Mouse (Mus musculus) lung, adult 18-20 months (tissue): ENCODE results near the gene Pacsin3.
A peak's percentile ranks its signal among the peaks of the same experiment; 100 is the strongest.

Source experiments
- DNase-seq, 2 experiments: peaks; one replicate each; pipeline ENCODE4 v3.0.0; 2022; ENCODE audit warnings: mixed read lengths in 2 of 2

Gene Pacsin3

DNA sequence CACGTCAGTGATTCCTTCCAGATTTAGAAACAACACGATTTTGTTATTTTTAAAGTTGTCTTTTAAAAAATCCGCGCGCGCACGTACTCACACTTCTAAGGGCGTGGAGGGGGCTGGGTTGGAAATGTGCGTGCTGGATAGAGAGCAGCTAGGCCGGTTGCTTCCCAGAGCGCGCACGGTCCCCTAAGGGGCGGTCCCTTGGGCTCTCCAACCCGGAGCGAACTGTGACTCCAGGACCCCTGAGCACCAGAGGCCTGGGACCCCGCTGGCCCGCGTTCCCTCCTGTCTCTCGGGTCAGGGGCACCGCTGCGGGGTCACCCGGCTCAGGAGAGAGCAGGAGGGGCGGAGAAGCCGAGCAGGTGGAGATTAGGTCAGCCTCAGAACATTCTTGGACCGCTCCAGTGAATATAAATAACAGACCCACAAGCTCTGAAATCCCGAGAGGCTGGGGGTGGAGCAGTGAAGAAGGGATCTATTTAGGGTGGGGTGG is at the start of gene Pacsin3:
TSS of gene Pacsin3 (plus strand) at position 294 of the 490 bp plus-strand sequence.
- peak in 1 of 2 experiments; percentile 34 for DNase-seq

DNA sequence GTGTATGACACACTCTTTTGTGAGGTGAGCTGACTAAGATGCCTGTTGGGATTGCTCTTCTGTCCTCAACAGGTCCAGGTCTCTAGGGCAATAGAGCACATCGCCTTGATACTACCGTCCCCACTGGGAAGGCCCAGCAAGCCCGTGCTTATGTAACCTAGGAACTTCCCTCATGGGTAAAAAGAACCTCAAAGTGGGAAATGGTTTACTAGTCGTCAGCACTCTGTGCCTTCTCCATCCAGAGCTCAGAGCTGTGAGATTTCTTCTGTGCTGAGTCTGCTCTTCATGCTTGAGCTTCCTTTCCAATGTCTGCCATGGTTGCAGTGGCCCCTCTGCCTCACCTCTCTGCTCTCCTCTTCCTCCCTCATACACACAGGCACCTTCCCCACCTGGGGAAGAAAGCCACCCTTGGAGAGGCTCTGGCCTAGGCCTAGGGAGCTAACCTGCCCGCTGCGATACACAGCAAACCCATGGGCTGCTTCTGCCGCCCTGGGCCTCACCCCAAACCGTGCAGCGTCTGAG is 49.4 kb upstream of the Pacsin3 start:
- no peak for DNase-seq

DNA sequence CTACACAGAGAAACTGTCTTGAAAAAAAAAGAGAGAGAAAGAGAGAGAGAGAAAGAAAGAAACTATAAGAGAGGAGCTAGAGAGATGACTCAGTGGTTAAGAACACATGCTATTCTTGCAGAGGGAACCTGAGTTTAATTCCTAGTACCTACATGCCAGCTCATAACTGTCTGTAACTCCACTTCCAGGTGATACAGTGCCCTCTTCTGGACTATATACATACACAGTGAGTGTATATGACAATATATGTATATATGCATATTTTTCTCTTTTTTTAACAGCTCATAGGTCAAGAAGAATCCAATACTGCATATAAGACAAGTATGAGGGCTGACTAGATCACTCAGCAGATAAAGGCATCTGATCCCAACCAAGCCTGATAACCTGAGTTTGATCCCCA is 42.4 kb upstream of the Pacsin3 start:
- DNase-seq, result no peak

DNA sequence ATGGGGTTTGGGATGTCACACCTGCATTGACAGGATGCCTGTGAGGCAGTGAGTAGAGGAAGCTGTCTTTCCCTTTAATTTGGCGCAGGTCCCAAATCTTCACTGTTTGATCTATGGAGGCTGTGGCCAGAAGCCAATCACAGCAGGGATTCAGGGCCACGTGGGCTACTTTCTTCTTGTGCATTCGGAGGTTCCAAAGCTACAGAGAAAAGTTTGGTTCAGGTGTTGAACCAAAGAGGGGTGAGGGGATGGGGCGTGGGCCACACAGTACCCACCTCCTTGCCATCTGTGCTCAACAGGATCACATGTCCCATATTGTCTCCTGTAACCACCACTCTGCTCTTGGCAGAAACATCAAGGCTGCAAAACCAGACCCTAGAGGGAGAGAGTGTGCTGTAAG is 38.7 kb upstream of the Pacsin3 start:
- no peak for DNase-seq

DNA sequence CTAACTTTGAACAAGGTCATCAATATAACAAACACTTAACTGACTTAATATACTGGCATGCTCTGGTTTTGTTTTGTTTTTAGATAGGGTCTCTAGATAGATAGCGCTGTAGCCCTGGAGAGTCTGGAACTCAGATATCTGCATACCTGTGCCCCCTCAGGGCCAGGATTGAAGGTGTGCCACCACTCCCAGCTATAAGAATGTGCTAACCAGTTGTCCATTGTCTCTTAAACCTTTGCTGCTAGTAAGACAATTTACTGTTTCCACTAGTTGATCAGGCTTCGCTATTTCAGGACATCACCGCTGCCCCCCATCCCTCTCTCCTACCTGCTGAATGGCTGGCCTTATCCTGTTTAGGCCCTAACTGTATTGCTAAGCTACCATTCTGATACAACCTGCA is 35.3 kb upstream of the Pacsin3 start:
- no peak for DNase-seq

DNA sequence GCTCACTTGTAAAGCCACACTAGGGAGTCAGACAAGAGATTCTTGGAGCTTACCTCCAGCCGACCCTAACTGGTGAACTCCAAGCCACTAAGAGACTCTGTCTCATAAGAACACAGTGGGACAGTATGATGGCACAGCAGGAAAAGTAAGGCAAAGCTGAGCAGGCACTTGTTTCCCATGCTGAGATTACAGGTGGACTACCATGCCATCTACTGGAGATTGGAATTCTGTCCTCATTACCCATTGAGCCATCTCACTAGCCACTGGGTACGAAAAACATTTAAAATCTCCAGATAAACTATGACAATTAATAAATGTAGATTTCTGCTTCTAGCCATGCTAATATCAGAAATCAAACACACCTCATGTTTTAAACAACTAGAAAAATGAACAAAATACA is 32.1 kb upstream of the Pacsin3 start:
- DNase-seq, result no peak

DNA sequence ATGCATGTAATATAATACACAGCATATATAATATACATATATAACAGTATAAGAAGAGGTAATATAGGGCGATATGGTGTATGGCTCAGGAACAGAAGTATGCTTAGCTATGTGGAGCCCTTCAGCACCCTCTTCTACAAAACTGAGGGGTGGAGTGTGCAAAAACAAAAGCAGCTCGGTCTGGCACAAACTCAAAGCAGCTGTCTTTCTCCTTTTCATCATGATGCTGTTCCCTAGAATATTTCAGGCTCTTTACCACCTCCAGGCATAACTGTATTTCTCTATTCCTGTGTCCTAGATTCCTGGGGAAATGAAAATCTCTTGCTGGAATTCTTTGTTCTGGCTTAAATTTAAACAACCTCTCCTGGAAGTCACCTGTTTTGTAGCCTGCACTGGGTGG is 26.0 kb upstream of the Pacsin3 start:
- no peak for DNase-seq

DNA sequence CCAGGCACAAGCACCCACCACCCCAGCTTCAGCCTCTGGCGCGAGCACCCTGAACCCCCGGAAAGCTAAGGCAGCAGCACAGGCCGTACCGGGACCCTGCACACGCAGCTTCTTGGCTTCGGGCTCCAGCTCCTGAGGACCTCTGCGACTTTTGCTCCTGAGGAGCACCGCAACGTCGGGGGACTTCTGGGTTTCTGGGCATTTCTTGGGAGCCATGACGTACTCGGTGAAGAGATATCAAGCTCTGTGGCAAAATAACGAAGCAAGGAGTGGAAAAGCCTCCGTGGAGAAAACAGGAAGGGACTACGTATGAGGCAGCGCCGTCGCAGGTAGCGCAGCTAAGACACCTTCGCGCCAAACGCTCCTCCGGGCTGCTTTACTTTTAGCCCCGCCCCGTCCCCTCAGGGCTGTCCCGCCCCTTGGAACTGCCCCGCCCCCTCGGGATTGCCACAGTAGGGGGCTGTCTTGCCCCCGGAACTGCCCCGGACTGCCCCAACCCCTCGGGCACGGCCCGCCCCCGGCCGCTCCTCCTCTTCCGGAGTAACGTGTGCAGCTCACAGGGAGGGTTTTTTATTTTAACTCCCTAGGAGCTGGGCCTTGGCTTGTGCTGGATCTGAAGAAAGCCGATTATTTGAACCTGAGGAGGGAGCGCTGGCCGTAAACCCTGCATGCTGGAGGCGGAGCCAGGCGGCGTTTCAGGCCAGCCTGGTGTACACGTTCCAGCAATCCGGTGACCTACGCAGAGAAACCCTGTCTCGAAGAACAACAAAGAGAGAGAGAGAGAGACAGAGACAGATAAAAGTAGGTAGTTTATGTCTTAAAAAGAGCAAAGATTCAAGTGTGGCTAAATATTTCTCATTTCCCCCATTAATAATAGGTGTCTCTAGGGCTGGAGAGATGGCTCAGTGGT is 18.9 kb upstream of the Pacsin3 start, which contains the start of gene Ddb2:
TSS of gene Ddb2 (minus strand) at position 382 of the 910 bp plus-strand sequence.
- peak; percentile 89 to 95 for DNase-seq

DNA sequence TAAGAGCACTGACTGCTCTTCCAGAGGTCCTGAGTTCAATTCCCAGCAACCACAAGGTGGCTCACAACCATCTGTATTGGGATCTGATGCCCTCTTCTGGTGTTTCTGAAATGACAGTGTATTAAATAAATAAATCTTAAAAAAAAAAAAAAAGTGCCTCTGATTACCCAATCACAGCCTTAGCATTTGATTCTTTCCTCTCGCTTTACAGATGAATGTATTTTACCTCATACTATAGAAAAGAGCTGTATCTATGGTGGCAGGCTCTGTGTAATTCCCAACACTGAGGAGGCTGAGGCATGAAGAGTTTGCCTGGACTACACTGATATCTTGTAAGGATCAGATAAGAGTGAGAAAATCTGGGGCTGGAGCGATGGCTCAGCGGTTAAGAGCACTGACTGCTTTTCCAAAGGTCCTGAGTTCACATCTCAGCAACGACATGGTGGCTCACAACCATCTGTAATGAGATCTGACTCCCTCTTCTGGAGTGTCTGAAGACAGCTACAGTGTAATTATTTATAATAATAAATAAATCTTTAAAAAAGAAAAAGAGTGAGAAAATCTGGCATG is 18.2 kb upstream of the Pacsin3 start:
- peak in 1 of 2 experiments; percentile 29 for DNase-seq

DNA sequence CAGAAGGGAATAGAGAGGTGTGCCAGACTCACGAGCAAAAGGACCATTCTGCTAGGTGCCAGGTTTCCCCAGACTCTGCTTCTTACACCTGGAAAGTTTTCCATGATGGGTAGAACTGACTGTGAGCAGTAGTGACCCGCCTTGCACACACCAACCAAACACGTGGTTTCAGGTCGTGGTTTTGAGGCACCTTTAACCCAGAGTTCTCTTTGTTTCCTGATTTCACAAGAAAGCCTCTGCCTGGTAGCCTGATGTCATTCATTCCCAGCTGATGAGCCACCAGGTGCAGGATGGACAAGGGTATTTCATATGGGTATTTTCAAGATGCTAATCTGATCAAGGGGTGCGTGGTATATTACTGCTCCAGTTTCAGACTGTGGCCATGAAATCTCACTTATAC is 13.2 kb upstream of the Pacsin3 start:
- no peak for DNase-seq

DNA sequence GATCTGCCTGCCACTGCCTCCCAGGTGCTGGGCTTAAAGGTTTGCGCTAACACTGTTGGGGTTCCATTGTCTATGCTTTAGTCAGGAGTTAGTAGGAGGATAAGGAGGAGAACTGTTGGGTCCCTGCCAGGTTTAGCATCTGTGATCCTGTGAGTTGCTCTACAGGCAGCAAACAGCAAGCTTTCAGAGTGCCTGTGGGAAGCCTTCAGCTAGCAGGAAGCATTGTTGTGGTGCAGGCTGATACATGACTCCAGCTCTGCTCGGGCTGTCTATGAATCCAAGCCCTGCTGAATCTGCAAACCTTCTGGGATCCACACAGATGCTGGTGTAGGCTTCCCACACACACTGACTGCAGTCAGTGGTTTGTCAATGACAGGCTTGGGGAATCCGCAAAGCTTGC is 12.3 kb upstream of the Pacsin3 start:
- no peak for DNase-seq

DNA sequence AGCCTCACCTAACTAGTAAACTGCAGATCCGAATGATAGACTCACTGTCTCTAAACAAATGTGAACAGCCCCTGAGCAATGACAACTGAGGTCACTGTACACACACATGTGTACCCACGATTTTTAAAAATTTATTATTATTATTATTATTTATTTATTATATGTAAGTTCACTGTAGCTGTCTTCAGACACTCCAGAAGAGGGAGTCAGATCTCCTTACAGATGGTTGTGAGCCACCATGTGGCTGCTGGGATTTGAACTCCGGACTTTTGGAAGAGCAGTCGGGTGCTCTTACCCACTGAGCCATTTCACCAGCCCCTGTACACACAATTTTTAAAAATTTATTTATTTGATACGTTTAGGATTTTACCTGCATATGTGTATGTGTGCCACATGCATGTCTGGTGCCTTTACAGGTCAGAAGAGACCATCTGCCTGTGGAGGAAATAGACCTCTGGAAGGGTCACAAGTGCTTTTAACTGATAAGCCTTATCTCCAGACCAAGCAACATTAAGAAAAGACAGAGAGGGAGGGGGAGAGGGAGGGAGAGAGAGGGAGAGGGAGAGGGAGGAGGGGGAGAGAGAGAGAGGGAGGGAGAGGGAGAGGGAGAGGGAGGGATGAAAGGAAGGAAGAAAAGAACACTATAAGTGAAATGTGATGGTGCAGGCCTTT is 11.1 kb upstream of the Pacsin3 start:
- DNase-seq, result no peak

DNA sequence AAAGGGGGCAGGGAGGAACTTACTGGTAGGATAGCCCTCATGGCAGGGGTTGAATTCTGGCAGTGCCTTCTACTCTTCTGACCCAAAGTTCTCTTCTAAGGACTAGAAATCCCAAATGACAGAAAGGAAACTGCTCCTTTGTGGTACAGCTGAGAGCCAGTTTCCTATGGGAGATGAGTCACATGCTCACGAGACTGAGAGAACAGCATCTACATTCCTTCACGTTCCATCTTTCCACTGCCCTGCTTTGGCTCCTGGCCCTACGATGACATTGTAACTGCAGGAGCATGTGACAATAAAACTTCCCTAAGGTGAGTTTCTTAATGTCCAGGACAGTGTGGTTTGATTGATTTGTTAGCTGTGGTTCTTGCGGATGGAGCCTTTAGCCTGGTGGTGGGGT is 7.4 kb upstream of the Pacsin3 start:
- DNase-seq, result no peak

DNA sequence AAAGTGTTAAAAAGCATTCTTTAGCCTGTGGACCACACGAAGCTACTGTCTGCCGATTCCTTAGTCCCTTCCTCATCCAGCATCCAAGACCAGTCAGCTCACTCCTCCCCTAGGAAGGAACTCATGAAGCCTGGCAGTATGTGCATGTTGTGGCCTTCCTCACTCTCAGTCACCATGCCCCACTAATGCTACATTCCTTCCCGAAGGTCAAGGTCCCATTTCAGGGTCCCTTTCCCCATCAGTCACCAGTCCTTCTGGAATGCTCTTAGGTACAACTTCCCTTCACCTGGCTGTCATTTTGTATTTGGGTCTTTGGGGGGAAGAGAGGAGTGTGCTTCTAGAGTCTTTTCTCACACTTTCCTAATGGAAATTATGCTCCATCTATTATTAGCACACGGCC is 3.8 kb upstream of the Pacsin3 start:
- DNase-seq, result no peak

DNA sequence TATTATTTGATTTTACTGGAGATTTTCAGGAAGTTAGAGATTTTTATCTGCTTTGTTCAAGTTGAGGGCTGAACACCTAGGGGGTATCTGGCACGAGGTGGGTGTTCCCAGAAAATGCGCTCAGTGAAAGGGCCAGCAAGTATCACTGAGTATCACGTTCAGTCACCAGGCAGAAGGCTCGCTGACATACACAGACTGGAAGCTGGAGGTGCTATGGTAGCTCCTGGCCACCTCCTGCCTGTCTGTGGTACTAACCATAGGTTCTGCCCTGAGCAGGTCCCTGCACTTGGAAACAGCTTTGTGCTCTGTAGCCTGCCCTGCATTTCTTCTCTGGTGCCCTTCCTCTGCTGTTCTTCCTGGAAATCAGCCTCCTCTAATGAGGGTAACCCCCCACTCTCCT is 3.2 kb upstream of the Pacsin3 start:
- no peak for DNase-seq

DNA sequence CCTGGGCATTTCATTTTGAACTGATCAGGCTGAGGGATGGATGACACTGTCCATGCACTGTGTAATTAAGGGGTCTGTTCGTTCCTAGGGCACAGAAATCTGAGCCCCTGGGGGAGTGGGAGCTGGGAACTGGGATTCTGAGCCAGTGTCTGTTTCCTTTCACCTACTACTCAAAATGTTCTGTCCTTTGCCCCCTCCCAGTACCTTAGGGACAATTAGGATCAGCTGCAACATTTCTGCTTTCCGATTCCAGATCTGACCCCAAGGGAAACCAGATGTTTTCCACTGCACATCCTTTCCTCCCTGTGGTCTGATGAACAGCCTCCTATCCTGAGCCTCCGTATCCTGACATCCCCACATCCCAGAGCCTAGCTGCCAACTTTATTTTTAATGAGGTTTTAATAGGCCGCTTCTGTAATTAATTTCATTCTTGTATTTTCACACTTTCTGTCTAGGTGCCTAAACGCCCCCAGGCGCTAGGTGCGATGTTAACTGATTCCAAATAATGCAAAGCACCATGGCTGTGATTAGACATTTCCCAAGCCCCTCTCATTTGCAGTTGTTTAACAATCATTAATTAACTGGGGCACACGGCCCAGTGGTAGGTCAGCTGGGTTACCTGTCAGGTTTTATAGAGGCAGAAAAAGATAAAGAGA is 901 bp upstream of the Pacsin3 start:
- DNase-seq, result no peak

DNA sequence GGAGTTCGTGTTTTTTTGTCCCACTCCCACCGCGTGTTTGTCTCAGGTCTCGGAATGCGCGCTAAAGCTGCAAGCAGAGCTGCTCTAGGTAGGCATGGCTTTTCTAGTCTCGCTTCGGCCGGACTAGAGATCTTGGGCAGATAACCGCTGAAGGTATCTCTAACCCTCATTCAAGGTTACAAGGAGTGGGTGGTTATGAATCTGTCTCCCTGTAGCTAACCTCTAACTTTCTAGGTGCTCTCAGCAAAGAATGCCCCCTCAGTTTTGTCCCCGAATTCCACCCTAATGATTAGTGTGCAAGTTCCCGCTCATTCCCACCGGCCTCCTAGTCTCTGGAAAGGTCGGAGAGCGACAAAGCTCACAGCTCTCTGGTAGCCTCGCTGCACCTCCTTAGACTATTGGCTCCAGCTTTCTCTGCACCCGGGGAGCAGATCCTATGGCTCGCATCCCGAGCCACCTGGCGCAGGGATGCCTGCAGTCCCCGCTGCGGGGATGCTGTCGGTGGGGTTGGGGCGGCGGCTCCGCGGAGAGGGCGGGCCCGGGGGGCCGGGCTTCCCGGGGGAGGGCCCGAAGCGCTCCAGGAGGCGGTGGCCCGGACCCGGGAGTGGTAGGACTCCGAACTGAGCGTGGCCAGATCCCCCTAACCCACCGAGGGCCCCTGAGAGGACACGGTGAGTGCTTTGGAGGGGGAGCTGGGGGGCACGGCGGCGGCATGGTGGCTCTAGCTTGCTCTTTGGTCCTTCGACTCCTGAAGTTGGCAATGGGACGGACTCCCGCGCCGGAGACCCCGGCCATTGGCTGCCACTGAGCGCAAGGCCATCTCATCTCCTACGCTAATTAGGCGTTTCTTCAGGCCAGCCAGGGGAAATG is 737 bp downstream of the Pacsin3 start:
- DNase-seq, result peak; percentile 66

DNA sequence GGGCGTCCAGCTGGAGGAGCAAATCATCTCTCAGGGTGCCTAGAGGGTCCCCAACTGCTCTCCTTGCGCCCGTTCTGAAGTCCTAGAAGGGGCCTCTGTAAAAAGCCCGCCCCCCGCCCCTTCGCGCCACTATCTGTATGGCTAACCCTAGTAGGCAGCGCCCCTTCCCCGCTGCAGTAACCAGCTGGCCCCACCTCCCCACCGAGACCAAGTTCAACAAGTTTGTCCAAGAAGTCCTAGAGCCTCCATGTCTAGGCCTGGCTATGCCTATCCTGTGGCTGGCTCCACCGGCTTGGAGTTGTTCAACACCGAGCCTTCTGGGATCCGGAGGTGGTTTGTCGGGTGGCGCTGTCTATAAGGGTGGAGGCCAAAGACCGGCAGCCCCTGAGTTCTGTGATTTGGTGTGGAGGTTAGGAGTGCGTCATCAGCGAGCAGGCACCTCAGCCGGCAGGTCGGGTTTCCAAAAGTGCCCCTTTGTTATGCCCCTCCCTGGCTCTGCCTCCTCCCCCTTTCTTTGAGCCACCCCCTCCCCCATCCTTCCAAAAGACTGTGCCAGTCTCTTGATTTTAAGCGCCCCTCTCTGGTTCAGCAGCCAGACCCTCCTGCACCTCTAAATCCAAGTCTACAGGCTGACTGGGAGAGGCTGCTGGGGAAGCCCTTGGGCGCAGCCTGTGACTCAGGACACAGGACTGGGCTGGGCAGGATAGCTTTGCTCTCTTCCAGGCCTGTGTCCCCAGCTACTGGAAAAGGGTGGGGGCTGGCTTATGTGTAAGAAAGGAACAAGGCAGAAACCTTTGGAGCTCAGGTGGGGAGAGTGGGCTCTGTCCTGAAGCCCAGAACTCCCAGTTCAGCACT is 1.6 kb downstream of the Pacsin3 start:
- peak in 1 of 2 experiments; percentile 54 for DNase-seq

DNA sequence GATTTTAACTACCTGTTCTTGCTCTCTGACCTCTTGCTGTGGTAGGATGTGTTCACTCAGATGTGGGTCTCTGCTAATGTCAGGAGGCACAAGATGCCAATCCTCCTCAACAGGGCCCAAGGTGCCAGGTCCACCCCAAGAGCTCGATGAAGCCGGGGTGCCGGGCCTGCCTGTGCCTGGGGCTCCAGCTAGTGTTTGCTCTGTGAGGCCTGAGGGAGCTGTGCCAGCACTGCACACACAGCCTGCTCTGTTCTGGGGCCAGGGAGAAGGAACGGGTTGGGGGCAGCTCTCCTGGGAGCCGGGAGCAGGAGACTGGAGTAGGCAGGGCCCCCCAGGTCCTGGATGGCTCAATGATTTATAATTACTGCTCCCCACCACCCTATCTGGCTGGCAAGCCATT is 2.3 kb downstream of the Pacsin3 start:
- peak in 1 of 2 experiments; percentile 46 for DNase-seq

DNA sequence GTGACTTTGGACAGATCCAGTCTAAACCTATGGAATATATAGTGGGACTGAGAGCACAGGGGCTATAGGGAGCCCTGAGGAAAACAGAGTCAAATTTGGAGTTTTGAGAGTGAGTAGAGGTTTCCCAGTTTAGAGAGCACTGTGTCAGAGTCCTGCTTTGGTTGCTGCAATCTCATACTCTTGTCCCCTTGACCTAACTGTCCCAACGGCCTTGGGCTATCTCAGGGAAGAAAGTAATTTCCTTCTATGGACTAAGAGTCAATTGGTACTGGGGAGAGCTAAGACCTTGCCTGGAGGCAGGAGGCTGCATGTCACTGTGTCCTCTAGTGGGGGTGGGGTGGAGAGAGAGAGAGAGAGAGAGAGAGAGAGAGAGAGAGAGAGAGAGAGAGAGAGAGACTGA is 3.1 kb downstream of the Pacsin3 start:
- no peak for DNase-seq

DNA sequence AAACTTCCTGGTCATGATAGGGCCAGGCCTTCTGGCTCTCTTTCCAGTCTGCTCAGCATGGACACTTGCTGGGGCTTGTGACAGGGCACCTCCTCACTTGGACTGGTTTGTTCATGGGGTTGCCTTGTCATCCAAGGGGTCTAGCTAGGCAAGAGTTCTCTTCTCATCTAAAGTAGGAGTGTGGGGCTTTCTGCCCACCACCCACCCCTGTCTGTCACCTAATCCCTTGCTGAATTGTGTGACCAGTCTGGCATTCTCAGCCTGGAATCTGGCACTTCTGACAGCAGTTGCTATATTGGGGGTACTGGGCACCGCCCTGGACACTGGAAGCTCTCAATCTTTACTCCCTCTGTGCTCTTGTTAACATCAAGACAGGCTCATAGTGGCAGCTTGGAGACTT is 3.7 kb downstream of the Pacsin3 start:
- DNase-seq, result no peak
